Mouse (Mus musculus): ENCODE measurements around the gene Fbxw10. TPM values are rescaled to one million over a fixed set of nuclear protein-coding genes. Genes with fewer than 3 reads are reported as not detected.

The Fbxw10 gene
- total and polyA plus RNA-seq, 3 experiments, result not detected

Other genes starting within 250 kb of the Fbxw10 start
- gene Lrrc75a, start 198.5 kb upstream of the Fbxw10 start, total RNA-seq (2012; rRNA removed), result 6.0 and 7.0 TPM in 2 replicates
- 1 to 10 TPM in 1 of 2 experiments, not detected in 1; 8.9 TPM for gene Lrrc75a, start 198.5 kb upstream of the Fbxw10 start, polyA plus RNA-seq (2012; ENCODE audit: insufficient read depth in 1 of 2, insufficient read length in 2 of 2, low read depth in 1 of 2, low replicate concordance in 2 of 2, missing spikeins in 1 of 2)
- 21.8 and 24.1 TPM in 2 replicates for gene Mmgt2, start 198.4 kb upstream of the Fbxw10 start, total RNA-seq (2012; rRNA removed)
- gene Mmgt2, start 198.4 kb upstream of the Fbxw10 start, polyA plus RNA-seq (2012; ENCODE audit: insufficient read depth in 1 of 2, insufficient read length in 2 of 2, low read depth in 1 of 2, low replicate concordance in 2 of 2, missing spikeins in 1 of 2), result 10 to 100 TPM in 1 of 2 experiments, not detected in 1; 51.9 TPM
- not detected in 2 replicates for gene Zfp287, start 115.2 kb upstream of the Fbxw10 start, total RNA-seq (2012; rRNA removed)
- gene Zfp287, start 115.2 kb upstream of the Fbxw10 start, polyA plus RNA-seq (2012; ENCODE audit: insufficient read depth in 1 of 2, insufficient read length in 2 of 2, low read depth in 1 of 2, low replicate concordance in 2 of 2, missing spikeins in 1 of 2), result not detected
- gene Gm10428, start 94.0 kb upstream of the Fbxw10 start, total RNA-seq (2012; rRNA removed), result not detected in 2 replicates
- not detected for gene Gm10428, start 94.0 kb upstream of the Fbxw10 start, polyA plus RNA-seq (2012; ENCODE audit: insufficient read depth in 1 of 2, insufficient read length in 2 of 2, low read depth in 1 of 2, low replicate concordance in 2 of 2, missing spikeins in 1 of 2)
- not detected in 2 replicates for gene Zfp286, start 57.6 kb upstream of the Fbxw10 start, total RNA-seq (2012; rRNA removed)
- gene Zfp286, start 57.6 kb upstream of the Fbxw10 start, polyA plus RNA-seq (2012; ENCODE audit: insufficient read depth in 1 of 2, insufficient read length in 2 of 2, low read depth in 1 of 2, low replicate concordance in 2 of 2, missing spikeins in 1 of 2), result not detected
- gene Trim16, start 26.8 kb upstream of the Fbxw10 start, total RNA-seq (2012; rRNA removed), result 3.1 and 5.9 TPM in 2 replicates
- gene Trim16, start 26.8 kb upstream of the Fbxw10 start, polyA plus RNA-seq (2012; ENCODE audit: insufficient read depth in 1 of 2, insufficient read length in 2 of 2, low read depth in 1 of 2, low replicate concordance in 2 of 2, missing spikeins in 1 of 2), result 1 to 10 TPM in 1 of 2 experiments, not detected in 1; 5.5 TPM
- 32.1 and 40.0 TPM in 2 replicates for gene Tvp23b, start 32.4 kb downstream of the Fbxw10 start, total RNA-seq (2012; rRNA removed)
- 10 to 100 TPM in 1 of 2 experiments, not detected in 1; 24.3 TPM for gene Tvp23b, start 32.4 kb downstream of the Fbxw10 start, polyA plus RNA-seq (2012; ENCODE audit: insufficient read depth in 1 of 2, insufficient read length in 2 of 2, low read depth in 1 of 2, low replicate concordance in 2 of 2, missing spikeins in 1 of 2)
- not detected in 2 replicates for gene Cdrt4, start 104.1 kb downstream of the Fbxw10 start, total RNA-seq (2012; rRNA removed)
- gene Cdrt4, start 104.1 kb downstream of the Fbxw10 start, polyA plus RNA-seq (2012; ENCODE audit: insufficient read depth in 1 of 2, insufficient read length in 2 of 2, low read depth in 1 of 2, low replicate concordance in 2 of 2, missing spikeins in 1 of 2), result not detected
- not detected in 2 replicates for gene Tekt3, start 214.6 kb downstream of the Fbxw10 start, total RNA-seq (2012; rRNA removed)
- gene Tekt3, start 214.6 kb downstream of the Fbxw10 start, polyA plus RNA-seq (2012; ENCODE audit: insufficient read depth in 1 of 2, insufficient read length in 2 of 2, low read depth in 1 of 2, low replicate concordance in 2 of 2, missing spikeins in 1 of 2), result not detected

All from MEL (cell line).